Mouse (Mus musculus) kidney, adult 2 months (tissue): Measurements from ENCODE around the gene Klf12.

Experiments used
- CTCF ChIP-seq: fragments of 200-500 bp; conservative IDR thresholded peaks from 2 replicates; pipeline ENCODE4 v1.5.1; 2011; ENCODE audit warnings: low read depth, mild to moderate bottlenecking, control low read depth, low read length, moderate library complexity, mixed read lengths; ENCODE audit not compliant: insufficient read depth, insufficient read length
- POLR2A ChIP-seq: fragments of 200-500 bp; IDR thresholded peaks from one replicate; pipeline ENCODE4 v1.6.1; 2011; ENCODE audit warnings: low read depth, low read length, control low read depth

DNA sequence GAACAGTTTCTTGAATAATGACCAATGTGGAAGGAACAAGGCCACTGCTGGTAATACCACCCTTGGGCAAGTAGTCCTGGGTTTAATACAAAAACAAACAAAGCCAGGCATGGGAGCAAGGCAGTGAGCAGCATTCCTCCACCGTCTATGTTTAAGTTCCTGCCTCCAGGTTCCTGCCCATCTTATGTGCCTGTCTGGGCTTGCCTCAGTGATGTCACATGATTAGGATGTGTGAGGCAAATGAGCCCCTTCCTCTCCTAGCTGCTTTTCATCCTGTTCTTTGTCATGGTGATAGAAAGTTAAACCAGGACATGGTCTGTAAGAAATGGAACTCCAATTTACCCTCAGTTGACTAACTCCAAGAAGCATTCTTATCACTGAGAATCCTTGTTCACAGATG, 16.4 kb upstream of the Klf12 start:
- TF ChIP-seq CTCF (no peak), POLR2A (no peak)
